Mouse (Mus musculus) regulatory T cell (primary cell): ENCODE measurements around the gene Actl10.

Experiments used
- in situ Hi-C: fragments of 300-600 bp; cut with MboI, MseI; formaldehyde crosslinking; loops from one replicate; pipeline ENCODE4 v1.15.1; 2025; ENCODE audit warnings: high pct_unique_total_duplicates

The Actl10 gene

GRCm38 (mm10) chr2:154551476-154551875 is at the start of gene Actl10:
Gene Actl10 (plus strand): TSS chr2:154551776.
- in situ Hi-C loops = no loop called here

GRCm38 (mm10) chr2:154507076-154507475 is 44.5 kb upstream of the Actl10 start:
- in situ Hi-C loops = no loop called here

GRCm38 (mm10) chr2:154507566-154508283 is 43.9 kb upstream of the Actl10 start:
- in situ Hi-C loops = no loop called here

GRCm38 (mm10) chr2:154508450-154508849 is 43.1 kb upstream of the Actl10 start:
- in situ Hi-C loops = no loop called here

GRCm38 (mm10) chr2:154510141-154510540 is 41.4 kb upstream of the Actl10 start:
- in situ Hi-C loops = no loop called here

- in situ Hi-C loops = no loop called here
These were observed 34.6 kb upstream of the Actl10 start for GRCm38 (mm10) chr2:154516944-154517343.

- in situ Hi-C loops = no loop called here
These were observed 34.2 kb upstream of the Actl10 start for GRCm38 (mm10) chr2:154517424-154517823.

GRCm38 (mm10) chr2:154521449-154521848 is 30.1 kb upstream of the Actl10 start:
- in situ Hi-C loops = loop anchor here (5.0 kb wide), 1 partner anchor 79 kb away; no protein-coding TSS in a partner anchor

GRCm38 (mm10) chr2:154522334-154522733 is 29.2 kb upstream of the Actl10 start:
- in situ Hi-C loops = loop anchor here (5.0 kb wide), 1 partner anchor 80 kb away; no protein-coding TSS in a partner anchor

- in situ Hi-C loops = no loop called here
These were observed 26.3 kb upstream of the Actl10 start for GRCm38 (mm10) chr2:154525285-154525684.

- in situ Hi-C loops = no loop called here
These were observed 25.0 kb upstream of the Actl10 start for GRCm38 (mm10) chr2:154526531-154526930.

- in situ Hi-C loops = no loop called here
These were observed 18.7 kb upstream of the Actl10 start for GRCm38 (mm10) chr2:154532888-154533287.

GRCm38 (mm10) chr2:154534704-154535270 is 16.8 kb upstream of the Actl10 start:
- in situ Hi-C loops = no loop called here

- in situ Hi-C loops = no loop called here
These were observed 13.3 kb upstream of the Actl10 start for GRCm38 (mm10) chr2:154538310-154538709.

GRCm38 (mm10) chr2:154538710-154539109 is 12.9 kb upstream of the Actl10 start:
- in situ Hi-C loops = no loop called here

GRCm38 (mm10) chr2:154539720-154540119 is 11.9 kb upstream of the Actl10 start:
- in situ Hi-C loops = no loop called here

GRCm38 (mm10) chr2:154541630-154542029 is 9.9 kb upstream of the Actl10 start:
- in situ Hi-C loops = no loop called here

GRCm38 (mm10) chr2:154543567-154544347 is 7.8 kb upstream of the Actl10 start:
- in situ Hi-C loops = no loop called here

GRCm38 (mm10) chr2:154546711-154547110 is 4.9 kb upstream of the Actl10 start, which contains the start of gene 1700003F12Rik:
Gene 1700003F12Rik (plus strand): TSS chr2:154547085.
- in situ Hi-C loops = loop anchor here (5.0 kb wide), 1 partner anchor 134 kb away; no protein-coding TSS in a partner anchor

- in situ Hi-C loops = loop anchor here (5.0 kb wide), 1 partner anchor 136 kb away; no protein-coding TSS in a partner anchor
These were observed 2.9 kb upstream of the Actl10 start for GRCm38 (mm10) chr2:154548688-154549087.

GRCm38 (mm10) chr2:154549127-154549885 is 2.3 kb upstream of the Actl10 start:
- in situ Hi-C loops = loop anchor here (5.0 kb wide), 1 partner anchor 137 kb away; no protein-coding TSS in a partner anchor
